Mouse (Mus musculus) heart, postnatal 25 days (tissue): Measurements from ENCODE around the gene Sec14l1. TPM values are rescaled to one million over a fixed set of nuclear protein-coding genes. Genes with fewer than 3 reads are reported as not detected.

ENCODE experiments used
- DNase-seq: peaks from one replicate; pipeline ENCODE4 v3.0.0; 2022; ENCODE audit warnings: low spot score
- intact Hi-C: fragments of 180-260 bp; cut with DNase I; formaldehyde crosslinking; loops from one replicate; pipeline ENCODE4 v1.15.1; 2025
- microRNA-seq: library from miRNA; unstranded; fragments of <30 nt; microRNA quantifications from one replicate; pipeline ENCODE4 v1.2.0, GENCODE M21; 2022
- total RNA-seq, 2 experiments: library from RNA; stranded (reverse); gene quantifications; 2 replicates each; pipeline ENCODE4 v1.2.3; 2021

Sec14l1 gene
- total RNA-seq, 2 experiments from 2014 or later, result 71.7 to 74.1 TPM

GRCm38 (mm10) chr11:117201846-117202245 lies 86.9 kb downstream of the Sec14l1 start:
- DNase-seq, result no peak
- intact Hi-C loops, result loop anchor here (10.0 kb wide), 1 partner anchor 253 kb away; no protein-coding TSS in a partner anchor

GRCm38 (mm10) chr11:117204606-117205005 lies 89.6 kb downstream of the Sec14l1 start:
- DNase-seq, result no peak
- intact Hi-C loops, result loop anchor here (10.0 kb wide), 1 partner anchor 250 kb away; no protein-coding TSS in a partner anchor

DNA sequence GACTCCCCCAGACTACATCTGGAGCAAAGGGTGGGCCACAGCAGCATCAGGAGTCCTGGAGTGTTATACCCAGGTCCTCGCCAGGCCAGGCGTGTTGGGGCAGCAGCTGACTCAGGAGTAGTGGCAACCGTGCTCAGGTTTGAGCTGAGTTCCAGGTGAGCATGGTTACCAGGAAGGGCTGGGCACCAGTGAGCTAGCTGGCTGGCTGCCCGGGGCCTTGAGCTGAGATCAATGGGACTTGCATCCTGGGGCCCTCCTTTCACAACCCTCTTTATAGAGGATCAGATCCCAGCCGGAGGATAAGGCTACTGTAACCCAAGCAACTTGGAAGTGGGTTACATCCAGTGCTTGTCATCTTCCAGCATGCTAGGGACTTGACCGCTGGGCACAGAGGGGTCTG lies 90.1 kb downstream of the Sec14l1 start:
- intact Hi-C loops, result loop anchor here (10.0 kb wide), 1 partner anchor 250 kb away; no protein-coding TSS in a partner anchor
- no peak for DNase-seq

DNA sequence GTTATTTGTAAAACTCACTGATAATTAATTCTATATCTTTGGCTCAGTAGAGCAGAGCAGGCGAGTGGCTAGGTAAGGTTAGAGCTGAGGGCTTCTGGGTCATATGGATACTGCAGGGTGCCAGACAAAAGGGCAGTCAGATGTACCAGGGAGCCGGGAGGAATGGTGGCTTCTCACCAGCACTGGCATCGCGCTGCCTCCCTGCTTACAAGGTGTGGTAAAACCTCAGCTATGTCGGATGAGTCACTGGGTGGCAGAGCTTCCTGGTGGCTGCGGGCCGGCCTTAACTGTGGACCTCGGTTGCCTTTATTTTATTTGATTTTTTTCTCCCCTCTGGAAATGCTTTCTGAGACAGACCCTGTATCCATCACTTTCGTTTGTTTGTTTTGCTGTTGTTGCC lies 90.5 kb downstream of the Sec14l1 start:
- DNase-seq, result no peak
- intact Hi-C loops, result loop anchor here (10.0 kb wide), 1 partner anchor 249 kb away; no protein-coding TSS in a partner anchor

GRCm38 (mm10) chr11:117207436-117207835 lies 92.5 kb downstream of the Sec14l1 start:
- no peak for DNase-seq
- intact Hi-C loops, result loop anchor here (10.0 kb wide), 1 partner anchor 247 kb away; no protein-coding TSS in a partner anchor

GRCm38 (mm10) chr11:117208151-117208673 lies 93.2 kb downstream of the Sec14l1 start:
- intact Hi-C loops, result loop anchor here (10.0 kb wide), 1 partner anchor 247 kb away; no protein-coding TSS in a partner anchor
- DNase-seq, result no peak

Small RNA genes lying within 50 kb of the gene (microRNA-seq; reads per million reads assigned to microRNA genes)
- gene Gm24323 (not detected), gene Mir6516 (13.6 reads per million, percentile 29 among the genes with 10 or more reads in this experiment)

Other genes starting within 250 kb of the Sec14l1 start
- under 1 TPM; 0.21 to 0.34 TPM for gene Mgat5b, start 196.3 kb upstream of the Sec14l1 start, total RNA-seq
- 10 to 100 TPM; 32.2 to 35.2 TPM for gene Sept9, start 84.5 kb downstream of the Sec14l1 start, total RNA-seq